Mouse (Mus musculus) adrenal gland, postnatal 14 days (tissue): ENCODE data around the gene Dst. TPM values are rescaled to one million over a fixed set of nuclear protein-coding genes. Genes with fewer than 3 reads are reported as not detected.
A peak's percentile ranks its signal among the peaks of the same experiment; 100 is the strongest.

Experiments used
- DNase-seq: peaks from one replicate; pipeline ENCODE4 v3.0.0; 2021; ENCODE audit warnings: mixed read lengths
- total RNA-seq: library from RNA; stranded (reverse); gene quantifications from 2 replicates; pipeline ENCODE4 v1.2.3, GENCODE M21; 2021

Dst gene
- total RNA-seq, 1 experiment from 2014 or later = 125 TPM

DNA sequence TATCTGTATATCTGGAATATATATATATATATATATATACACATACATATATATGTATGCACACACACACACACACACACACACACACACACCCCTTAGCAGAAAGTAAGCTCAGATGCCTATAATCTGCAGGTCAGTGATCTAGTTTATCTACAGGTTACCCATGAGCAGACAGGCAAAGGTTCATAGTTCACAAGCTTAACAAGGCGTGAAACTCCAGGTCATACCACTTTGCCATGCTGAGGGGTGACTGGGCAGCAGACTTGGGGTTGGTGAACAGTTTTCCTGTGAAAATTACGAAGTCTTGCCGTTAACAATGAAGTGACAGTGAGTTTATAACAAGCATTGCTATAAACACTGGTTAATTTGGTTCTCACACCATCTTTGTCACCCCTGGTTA, 227.5 kb downstream of the Dst start:
- DNase-seq = no peak

DNA sequence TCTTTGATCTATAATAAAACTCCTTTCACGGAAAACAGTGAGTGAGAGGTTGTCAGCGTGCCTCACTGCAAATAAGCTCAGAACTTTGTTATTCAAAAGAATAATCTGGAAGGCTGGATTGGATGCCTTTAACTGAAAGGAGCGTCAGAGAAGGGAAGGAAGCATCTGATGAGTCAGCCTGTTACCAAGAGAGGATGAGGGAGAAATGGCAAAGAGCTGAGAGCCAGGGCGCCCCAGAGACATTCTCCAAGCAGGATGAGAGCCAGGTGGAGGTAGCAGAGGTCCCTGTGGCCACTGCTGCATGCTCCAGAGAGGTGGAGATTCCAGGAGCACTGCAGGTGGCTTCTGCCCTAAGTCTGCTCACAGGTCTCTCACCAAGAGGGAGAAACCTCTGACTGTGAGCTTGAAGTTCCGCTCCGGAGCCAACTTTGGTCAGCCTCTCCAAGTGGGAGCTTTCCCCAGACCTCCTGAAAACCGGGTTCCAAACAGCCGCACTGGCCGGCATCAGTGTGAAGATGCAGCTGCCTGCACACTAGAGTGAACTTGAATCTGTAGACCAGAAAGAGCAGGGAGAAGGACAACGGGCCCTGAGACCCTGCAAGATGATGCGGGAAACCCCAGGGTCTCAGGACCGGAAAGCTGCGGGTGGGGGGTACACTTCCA, 231.3 kb downstream of the Dst start:
- no peak for DNase-seq

DNA sequence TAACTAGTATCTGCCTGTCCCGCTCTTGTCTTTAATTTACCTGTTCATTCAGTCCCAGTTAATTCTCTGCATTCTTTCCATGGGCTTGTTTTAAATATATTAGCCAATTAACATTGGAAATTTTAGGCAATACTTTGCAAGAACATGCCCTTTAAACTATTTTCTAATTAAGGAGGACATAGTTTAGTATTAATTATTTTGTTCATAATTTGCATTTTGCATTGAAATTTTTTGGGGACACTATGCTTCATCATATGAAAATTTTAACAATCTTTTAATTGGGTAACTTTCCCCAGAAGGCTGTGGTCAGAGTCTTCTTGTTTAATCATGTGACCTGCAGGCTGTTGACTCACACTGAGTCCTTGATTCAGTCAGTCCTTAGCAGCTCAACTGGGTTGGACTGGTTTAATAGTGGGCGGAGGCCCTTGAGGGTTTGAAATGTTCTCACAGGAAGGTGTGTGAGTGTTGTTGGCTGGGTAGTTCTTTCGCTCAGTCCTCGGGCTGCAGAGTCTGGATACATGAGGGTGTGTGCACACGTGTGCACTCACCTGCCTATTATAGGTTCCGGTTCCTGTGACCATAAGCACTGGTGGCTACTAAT, 231.9 kb downstream of the Dst start:
- peak; percentile 56 for DNase-seq

DNA sequence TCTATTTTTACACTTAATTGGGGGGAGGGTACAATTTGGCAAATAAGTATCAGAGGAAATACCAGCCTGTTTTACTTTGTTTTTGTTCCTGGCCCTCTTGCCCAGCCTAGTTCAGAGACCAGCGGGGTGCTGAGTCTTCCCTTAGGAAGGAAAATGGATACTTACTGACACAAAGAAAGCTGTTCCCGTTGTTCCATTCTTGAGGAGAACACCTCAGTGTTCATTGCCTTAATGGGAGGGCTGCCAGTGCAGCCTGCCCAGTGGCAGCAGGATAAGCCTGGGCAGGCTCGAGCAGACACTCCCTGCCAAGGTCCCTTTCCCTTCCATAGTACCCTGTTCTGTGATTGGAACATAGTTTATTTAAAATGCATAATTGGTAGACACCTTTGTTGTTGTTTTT, 232.7 kb downstream of the Dst start:
- no peak for DNase-seq

DNA sequence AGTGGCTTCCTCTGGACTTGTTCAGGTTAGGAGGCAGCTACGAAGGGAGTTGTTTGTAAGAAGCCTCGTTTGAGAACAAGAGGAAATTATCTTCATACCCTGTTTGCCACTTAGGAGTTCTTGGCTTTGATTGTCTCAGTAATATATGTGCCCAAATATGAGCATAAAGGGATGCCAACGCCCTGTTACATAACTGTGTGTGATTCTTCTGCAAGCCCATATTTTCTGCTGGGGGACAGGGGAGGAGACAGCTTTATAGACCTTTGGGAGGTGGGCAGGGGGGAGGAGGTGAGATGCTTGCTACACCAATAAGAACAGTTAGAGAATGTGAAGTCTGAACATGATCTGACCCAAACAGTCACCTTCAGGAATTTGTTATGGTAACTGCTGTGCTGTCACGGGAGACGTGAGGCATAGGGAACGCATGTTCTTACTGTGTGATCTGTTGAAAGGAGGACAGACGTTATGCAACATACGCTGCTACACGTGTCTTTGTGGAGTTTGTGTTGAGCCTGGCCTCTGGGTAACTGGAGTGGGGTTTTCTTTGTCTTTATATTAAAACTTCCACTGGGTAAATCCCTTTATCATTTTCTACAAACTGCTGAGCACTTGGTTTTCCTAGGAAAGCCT, 235.0 kb downstream of the Dst start:
- DNase-seq = no peak

DNA sequence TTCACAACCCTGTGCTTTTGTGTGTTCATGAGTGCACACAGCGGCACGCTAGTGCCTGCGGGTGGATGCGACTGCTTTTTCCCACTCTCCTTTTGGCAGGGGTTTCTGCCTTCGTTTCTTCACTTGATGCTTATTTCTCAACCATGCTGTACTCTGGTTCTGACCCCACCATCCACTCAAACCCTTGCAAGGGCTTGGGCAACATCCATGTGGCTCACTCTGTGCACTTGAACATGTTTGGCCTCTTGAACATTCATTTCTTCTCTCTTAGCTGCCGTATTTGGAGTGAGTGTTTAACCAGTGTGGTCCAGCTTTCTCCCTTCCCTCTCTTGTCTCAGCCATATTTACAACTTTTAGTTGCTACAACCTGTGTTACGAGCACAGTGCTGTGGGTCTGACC, 236.8 kb downstream of the Dst start:
- no peak for DNase-seq

DNA sequence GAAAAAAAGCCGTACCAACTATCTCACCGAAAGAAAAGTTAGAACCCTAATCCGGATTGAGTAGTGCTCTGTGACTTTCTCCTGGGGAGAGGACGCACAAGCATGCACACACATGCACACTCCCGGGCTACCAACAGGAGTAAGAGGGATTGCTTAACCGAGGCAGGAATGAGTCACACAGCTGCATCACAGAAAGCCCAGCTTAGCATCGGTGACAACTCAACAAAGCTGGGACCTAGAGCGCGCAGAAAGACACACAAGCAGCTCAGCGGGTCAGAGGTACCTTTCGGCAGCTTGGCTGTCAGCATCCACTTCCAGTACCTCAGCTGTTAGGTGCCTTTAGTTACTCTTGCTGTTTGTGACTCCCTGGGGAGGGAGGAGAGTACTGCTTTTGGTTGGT, 240.0 kb downstream of the Dst start:
- DNase-seq = peak; percentile 45

DNA sequence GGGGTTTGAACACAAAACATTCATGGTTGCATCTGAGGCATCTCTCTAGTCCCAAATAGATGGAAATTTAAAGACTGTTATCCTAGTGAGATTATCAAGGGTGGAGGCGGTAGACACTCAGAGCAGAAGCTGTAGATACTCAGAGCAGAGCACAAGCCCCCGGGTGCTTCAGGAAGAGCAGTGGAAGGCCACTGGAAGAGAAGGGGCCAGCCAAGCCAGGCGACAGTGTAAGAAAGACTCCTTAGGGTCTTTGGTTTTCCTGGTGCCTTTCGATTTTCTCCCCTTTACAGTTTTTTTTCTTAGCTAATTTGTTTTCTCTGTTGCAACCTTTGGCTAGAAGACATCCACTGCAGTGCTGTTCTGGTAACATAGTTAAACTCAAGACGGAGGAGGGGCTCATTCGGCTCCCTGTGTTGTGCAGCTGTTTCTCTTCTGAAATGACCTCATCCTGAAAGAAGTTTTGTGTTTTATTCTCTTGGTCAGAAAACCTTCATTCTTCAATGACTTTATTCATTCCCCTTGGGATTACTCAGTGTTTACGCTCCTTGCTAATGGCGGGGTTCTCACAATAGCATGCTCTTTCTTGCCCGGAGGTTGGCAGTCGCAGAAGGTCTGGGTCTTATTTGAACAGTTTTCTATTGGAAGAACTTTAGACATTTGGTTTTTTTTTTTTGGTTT, 242.5 kb downstream of the Dst start:
- no peak for DNase-seq

DNA sequence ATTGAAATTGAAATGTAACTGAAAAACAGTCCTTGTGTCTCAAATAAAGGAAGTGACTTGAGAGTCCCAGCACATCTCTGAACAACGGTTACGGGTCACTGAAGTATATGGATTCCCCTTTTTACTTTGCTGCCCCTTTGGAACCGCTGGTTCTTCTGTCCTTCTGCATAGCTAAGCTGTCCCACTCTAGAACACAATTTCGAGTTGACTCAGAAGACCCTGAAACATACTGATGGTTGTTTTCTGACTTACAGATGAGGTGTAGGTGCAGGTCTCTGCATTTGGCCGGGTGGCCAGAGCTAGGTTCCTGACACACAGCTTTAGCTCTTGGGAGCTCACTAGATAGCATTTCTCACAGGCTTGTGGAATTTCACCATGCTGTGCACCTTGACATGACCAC, 244.7 kb downstream of the Dst start:
- DNase-seq = no peak

DNA sequence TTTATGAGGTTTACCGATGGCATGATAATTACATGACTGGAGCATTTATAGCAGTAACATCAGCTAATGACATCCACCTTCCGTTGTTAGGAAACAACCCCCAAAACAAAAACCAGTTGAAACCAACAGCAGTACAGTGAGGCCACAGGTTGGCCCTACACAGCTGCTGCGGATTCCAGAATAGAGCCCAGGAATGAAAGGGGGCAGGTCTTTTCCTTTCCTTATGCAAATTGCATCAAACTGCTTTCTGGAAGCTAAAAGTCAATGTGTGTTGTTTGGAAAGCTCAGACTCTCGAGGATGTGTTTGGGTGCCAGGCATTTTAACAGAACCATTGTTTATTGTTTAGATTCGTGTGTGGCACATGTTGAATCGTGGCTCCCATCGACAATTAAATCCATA, 248.0 kb downstream of the Dst start:
- DNase-seq = no peak

DNA sequence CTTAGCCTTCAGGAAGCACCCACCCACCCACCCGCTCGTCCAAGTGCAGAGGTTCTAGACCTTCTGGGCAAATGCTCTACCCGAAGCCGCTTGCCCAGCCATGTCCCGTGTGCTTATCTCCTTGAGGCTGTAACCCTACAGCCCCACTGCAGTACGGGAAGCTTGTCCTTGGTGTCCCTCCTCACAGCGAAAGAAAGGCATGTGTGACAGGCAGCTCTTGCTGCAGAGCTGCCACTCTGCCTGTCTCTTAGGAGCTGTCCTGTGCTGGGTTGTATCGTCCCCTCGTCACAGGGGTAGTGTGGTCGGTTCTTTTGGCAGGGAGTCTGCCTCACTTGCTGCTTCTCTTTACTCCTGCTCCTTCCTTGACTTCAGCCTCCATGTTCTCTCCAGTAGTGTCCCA, 249.7 kb downstream of the Dst start:
- no peak for DNase-seq

DNA sequence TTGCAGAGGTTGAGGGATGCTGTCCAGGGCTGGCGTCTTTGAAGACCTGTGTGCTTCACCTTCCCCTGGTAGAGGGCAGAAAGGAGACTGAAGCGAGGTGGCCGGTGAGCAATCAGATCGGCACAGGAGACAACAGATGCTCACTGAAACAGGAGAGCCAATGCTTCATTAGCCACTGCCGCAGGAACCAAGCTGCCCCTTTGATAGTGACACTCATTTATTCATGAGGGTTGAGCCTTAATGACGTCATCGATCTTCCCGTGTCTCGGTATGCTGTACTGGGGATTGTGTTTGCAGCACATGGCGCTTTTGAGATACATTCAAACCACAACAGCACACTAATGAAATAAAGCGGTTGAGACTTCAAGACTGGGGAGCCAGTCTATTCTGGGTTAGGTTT, 250.8 kb downstream of the Dst start:
- no peak for DNase-seq

DNA sequence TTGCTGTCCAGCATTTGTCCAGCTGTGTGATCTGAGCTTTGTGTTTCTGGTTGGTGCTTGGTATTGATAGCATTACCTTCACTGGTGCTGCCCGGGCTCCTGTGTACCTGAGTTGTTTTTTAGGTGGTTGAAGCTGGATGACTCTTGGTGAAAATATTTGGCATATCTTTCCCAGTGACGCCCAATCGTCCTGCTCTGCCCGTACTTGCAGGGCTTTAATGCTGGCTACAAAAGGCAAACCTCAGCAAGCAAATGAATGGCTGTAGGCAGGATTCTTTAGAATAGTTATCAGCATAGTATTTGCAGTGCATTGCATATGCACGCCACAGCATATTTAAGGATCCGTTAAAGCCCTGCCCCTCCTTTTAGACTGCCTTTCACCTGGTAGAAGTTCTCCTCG, 251.9 kb downstream of the Dst start:
- no peak for DNase-seq

DNA sequence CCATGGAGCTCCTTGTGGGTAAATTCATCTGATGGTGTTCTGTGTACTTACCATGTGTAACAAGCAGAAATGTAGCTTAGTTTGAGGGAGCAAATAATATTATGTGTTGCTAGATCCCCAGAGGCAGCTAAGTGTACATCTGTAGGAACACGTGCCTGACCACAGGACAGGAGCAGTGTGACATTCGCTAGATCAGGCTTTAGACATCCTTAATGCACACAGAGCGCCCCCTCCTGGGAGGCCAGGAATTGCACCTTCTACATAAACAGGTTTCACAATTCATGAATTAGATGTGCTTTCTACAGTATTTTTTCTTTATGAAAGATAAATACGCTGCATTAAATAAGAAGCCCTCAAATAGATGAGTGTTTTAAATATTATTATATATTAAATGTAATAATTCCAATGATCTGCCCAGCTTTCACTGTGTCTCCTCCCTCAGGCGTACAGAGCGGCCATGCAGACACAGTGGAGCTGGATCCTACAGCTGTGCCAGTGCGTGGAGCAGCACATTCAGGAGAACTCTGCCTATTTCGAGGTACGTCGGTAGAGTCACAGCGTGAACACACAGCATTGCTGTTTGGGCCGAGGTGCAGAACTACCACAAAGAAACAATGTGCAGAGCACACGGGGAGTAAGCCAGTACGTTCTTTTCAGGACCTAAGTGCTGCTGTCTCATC, 256.7 kb downstream of the Dst start:
- DNase-seq = peak; percentile 92

DNA sequence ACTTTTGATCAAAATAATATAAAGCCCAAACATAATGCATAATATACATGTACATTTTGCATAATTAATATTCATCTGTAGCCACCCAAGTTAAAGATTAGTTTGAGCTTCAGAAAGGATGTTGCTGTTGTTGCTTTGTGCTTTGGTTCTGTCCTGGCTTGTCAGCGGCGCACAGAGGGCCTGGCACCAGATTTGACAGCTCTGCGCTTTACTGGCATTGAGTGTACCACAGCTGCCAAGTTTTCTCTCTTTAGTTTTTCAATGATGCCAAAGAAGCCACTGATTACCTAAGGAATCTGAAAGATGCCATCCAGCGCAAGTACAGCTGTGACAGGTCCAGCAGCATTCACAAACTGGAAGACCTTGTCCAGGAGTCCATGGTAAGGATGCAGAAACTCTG, 257.9 kb downstream of the Dst start:
- no peak for DNase-seq

DNA sequence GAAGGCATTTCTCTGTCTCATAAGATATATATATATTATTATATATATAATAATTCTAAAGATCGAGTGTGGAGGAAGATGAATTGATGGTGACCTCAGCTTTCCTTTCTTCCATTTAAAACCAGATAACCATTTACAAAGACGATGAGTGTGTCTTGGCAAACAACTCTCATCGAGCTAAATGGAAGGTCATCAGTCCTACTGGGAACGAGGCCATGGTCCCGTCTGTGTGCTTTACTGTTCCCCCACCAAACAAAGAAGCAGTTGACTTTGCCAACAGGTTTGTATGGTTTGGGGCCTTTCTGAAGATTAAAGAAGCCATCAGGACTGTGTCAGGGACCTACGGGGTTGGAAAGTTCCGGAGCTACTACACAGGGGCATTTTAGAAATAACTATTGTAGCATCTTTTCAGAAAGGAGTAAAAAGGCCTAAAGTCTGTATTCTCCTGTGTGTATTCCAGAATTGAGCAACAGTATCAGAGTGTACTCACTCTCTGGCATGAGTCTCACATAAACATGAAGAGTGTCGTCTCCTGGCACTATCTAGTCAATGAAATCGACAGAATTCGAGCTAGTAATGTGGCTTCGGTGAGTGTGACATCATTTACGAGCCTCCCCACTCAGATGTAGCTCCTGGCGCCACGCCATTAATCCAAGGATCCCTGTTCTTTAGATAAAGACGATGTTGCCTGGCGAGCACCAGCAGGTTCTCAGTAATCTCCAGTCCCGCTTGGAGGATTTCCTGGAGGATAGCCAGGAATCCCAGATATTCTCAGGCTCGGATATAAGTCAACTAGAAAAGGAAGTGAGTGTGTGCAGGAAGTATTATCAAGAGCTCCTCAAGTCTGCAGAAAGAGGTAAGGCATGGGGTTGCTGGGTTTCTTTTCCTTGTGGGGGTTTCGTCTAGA, 259.4 kb downstream of the Dst start:
- DNase-seq = peak; percentile 77

DNA sequence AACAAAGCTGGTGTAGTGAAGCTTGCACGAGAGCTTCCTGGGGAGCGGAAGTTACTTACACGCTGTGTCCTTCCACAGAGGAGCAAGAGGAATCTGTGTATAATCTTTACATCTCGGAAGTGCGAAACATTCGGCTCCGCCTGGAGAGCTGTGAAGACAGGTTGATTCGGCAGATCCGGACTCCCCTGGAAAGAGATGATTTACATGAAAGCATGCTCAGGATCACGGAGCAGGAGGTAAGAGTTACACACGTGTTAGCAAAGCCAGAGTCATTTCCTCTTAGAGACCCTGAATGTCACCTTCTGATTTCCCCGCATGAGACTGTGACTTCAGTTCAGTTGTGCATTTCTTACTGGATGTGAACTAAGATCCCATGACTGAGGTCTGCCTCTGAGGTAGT, 261.1 kb downstream of the Dst start:
- no peak for DNase-seq

DNA sequence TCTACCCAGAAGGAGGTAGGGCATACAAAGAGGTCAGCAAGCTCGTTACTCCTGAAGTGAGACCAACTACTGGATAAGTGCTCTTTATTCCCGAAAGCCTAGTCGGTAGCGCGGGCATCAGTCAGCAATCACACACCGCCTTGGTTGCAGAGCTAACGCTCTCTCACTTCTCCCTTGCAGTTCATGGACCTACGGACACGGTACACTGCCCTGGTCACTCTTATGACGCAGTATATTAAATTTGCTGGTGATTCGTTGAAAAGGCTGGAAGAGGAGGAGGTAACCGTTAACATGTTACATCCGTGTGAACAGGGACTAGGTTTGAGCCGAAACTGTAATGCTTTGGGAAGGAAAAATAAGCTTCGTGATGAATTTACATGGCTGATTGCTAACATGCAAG, 266.5 kb downstream of the Dst start:
- no peak for DNase-seq

DNA sequence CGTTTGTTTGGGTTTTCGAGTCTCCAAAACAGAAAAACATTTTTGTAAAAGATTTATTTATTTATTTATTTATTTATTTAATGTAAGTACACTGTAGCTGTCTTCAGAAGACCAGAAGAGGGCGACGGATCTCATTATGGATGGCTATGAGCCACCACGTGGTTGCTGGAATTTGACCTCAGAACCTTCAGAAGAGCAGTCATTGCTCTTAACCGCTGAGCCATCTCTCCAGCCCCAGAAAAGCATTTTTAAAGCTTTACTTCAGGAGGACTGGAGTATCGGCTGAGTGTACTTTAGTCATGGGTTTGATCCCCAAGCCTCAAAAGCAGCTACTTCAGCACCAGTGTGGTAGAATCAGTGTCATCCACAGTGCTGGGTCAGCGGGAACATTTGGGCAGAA, 266.9 kb downstream of the Dst start:
- DNase-seq = no peak

DNA sequence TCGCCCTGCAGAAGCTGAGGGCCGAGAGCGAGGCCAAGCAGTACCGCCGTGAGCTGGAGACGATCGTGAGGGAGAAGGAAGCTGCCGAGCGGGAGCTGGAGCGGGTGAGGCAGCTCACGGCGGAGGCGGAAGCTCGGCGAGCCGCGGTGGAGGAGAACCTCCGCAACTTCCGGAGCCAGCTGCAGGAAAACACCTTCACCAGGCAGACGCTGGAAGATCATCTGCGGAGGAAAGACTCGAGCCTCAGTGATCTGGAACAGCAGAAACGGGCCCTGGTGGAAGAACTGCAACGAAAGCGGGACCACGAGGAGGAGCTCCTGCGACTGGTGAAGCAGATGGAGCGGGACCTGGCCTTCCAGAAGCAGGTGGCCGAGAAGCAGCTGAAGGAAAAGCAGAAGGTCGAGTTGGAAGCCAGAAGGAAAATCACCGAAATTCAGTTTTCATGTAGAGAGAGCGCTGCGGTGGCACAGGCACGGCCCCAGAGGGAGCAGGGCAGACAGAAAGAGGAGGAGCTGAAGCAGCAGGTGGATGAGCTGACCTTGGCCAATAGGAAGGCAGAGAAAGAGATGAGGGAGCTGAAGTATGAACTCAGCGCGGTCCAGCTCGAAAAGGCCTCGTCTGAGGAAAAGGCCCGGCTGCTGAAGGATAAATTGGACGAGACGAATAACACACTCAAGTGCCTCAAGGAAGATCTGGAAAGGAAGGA, 270.1 kb downstream of the Dst start:
- no peak for DNase-seq

DNA sequence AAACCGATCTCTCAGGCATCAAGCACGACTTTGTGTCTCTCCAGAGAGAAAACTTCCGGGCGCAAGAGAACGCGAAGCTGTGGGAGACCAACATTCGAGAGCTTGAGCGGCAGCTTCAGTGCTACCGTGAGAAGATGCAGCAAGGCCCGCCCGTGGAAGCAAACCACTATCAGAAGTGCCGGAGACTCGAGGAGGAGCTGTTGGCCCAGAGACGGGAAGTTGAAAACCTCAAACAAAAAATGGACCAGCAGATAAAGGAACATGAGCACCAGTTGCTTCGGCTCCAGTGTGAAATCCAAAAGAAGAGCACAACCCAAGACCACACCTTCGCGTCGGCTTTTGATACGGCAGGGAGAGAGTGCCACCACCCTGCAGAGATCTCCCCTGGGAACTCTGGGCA, 271.7 kb downstream of the Dst start:
- DNase-seq = no peak
